Mouse (Mus musculus): ENCODE measurements around the gene Osbp. TPM values are rescaled to one million over a fixed set of nuclear protein-coding genes. Genes with fewer than 3 reads are reported as not detected.
A peak's percentile ranks its signal among the peaks of the same experiment; 100 is the strongest.
"Not testable (repeated sequence)": the region's sequence is repeated elsewhere in the genome, so short reads cannot be mapped to it uniquely, and the experiment has no call there.

Osbp gene
- total RNA-seq, 2 experiments from 2014 or later: 54.3 to 62.9 TPM

DNA sequence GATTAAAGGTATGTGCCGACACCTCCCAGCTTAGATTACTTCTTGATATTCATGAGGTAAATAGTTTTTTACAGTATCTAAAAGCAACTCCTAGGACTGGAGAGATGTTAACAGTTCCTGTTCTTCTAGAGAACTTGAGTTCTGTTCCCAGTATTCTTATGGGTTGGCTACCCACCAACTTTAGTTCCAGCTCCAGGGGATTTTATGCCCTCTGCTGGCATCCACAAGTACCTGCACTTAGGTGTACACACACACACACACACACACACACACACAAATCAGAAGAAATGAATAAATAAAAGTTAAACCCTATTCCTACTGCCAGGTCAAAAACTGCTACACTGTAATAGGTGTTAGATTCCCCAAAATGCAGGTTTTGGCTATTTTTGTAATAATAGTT lies 1.5 kb upstream of the Osbp start:
- peak overlapping the region; percentile 91 for H3K27ac ChIP-seq
- no peak for TF ChIP-seq CTCF (IDR thresholded peaks at IDR 0.05)

DNA sequence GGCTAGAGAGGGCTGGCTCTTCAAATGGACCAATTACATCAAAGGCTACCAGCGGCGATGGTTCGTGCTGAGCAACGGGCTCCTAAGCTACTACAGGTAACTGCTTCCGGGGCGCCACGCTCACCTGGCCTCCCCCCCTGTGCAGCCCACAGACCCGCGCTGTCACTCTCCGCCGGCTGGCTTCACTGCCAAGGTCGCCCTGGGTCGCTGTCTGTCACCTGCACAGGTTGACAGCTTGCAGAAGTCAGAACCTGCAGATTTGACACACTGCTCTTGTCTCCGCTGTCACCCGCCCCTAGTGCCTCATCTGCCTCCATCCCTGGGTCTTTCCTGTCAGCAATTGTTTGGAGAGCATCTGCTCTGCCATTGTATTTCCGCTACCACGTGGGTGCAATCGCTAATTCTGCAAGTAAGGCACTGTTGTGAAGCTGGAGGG lies 478 bp downstream of the Osbp start:
- no peak for TF ChIP-seq CTCF (IDR thresholded peaks at IDR 0.05)
- intact Hi-C loops (cut with DNase I): loop anchor here (2.0 kb wide), 1 partner anchor 45 kb away; no protein-coding TSS in a partner anchor
- H3K27ac ChIP-seq: peak overlapping the region; percentile 94
- DNase-seq: peak; percentile 71
- H3K4me3 ChIP-seq: peak overlapping the region; percentile 96

More for the DNA sequence above, 1.5 kb upstream of the Osbp start:
- intact Hi-C loops (cut with DNase I): loop anchor here (5.0 kb wide), 1 partner anchor 42 kb away; no protein-coding TSS in a partner anchor
- DNase-seq: no peak
- peak overlapping the region; percentile 78 for H3K4me3 ChIP-seq

DNA sequence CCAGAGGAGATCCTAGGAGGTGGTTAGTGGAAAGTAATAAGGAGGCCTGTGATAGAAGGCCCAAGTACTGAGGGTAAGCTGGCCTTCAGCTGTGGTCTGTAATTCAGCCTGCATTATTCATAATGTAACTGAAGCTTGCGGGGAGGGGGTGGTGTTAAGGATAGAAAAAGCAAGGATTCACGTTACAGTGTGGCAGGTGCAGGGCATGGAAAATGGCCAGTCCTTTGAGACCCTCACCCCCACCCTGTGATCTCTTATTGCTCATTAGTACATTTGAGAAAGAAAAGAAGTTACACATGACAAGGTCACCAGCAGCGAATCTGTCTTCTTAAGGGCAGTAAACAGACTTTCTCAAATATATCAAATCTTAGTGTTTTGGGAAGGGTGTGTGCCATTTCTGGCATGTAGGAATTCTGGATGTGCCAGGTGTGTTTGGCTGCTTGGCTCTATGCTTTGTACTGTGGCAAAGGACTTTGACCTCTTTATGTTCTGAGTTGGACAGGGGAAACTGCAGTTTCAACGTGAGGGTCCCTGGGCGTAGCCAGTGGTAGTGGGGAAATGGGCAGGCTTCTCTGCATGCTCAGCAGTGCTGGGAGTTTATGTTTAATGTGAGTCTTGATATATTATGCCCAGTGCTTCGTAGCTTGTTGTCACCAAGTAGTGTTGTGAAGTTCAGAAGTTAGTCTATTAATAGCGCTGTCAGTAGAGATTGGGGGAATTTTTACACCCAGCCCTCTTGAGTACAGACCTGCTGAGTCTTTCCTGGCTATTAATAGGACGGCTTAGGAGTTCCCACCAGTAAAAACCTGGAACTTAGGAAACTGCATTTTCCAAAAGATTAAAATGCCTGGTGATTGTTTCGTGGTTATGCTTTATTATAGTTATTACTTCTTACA lies 3.7 kb downstream of the Osbp start:
- Histone ChIP-seq H3K4me3 (peak overlapping the region; percentile 53), H3K27ac (peak overlapping the region; percentile 94)
- DNase-seq: peak; percentile 36
- no peak for TF ChIP-seq CTCF (IDR thresholded peaks at IDR 0.05)
- intact Hi-C loops (cut with DNase I): no loop called here

DNA sequence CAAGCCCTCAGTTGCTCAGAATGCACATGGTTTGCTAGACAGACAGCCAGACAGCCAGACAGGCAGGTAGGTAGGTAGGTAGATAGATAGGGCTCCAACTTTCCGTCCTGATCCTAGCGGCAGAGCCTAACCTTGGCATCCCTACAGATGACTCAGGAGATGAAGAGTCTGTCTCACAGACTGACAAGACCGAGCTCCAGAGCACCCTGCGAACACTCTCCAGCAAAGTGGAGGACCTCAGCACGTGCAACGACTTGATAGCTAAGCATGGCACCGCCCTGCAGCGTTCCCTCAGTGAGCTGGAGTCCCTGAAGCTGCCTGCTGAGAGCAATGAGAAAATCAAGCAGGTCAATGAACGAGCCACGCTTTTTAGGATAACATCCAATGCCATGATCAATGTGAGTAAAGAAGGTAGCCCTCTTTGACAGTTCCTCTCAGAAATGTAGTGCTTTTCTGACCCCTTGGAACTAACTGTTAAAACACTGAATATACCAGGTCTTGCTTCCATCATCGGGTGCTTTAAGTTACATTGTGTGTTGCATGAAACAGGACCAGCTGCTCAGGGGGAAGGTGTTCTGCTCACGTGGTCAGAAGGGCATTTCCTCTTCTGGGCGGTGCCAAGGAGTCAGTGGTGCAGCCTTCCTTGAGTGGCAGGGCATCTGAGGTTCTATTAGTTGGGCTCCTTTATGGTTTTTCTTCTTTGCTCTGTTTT lies 7.9 kb downstream of the Osbp start:
- Histone ChIP-seq H3K27ac (peak overlapping the region; percentile 70), H3K4me3 (no peak overlapping the region)
- intact Hi-C loops (cut with DNase I): no loop called here
- DNase-seq: no peak
- no peak for TF ChIP-seq CTCF (IDR thresholded peaks at IDR 0.05)

DNA sequence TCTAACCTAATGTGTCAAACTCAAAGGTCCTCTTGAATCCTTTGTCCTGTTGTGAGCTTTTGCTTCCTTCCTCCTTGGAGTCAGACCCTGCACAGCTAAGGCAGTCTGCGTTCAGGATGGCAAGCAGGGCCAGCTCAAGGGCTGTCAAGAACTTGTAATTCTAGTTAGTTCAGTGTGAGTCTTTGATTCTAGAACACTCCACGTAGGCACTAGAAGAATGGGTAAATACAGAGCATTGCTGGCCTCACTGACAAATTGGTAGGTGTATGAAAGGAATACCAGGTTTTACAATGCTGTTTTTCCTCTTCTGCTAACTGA lies 8.4 kb downstream of the Osbp start:
- H3K4me3 ChIP-seq: no peak overlapping the region
- intact Hi-C loops (cut with DNase I): no loop called here
- H3K27ac ChIP-seq: peak overlapping the region; percentile 70
- no peak for TF ChIP-seq CTCF (IDR thresholded peaks at IDR 0.05)
- DNase-seq: no peak

DNA sequence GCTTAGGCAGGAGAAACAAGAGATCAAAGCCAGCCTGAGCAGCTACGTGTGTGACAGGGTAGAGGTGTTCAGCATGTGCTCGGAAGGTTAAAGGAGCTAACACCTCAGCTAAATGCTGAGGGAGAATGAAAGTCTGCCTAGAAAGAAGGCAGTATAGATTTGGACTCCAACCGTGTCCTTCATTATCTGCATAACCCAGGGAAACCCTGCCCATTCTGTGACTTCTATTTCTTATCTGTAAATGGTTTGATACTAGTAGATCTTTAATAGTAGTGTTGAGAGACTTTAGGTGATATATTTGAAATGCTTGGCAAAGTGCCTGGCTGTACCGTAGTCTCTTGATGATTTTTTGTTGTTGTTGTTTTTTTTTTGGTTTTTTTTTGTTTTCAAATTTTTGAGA lies 9.9 kb downstream of the Osbp start:
- Histone ChIP-seq H3K27ac (peak overlapping the region; percentile 20; the same call in 1 of the 2 replicates), H3K4me3 (no peak overlapping the region)
- DNase-seq: no peak
- intact Hi-C loops (cut with DNase I): no loop called here
- TF ChIP-seq CTCF (IDR thresholded peaks at IDR 0.05): no peak

DNA sequence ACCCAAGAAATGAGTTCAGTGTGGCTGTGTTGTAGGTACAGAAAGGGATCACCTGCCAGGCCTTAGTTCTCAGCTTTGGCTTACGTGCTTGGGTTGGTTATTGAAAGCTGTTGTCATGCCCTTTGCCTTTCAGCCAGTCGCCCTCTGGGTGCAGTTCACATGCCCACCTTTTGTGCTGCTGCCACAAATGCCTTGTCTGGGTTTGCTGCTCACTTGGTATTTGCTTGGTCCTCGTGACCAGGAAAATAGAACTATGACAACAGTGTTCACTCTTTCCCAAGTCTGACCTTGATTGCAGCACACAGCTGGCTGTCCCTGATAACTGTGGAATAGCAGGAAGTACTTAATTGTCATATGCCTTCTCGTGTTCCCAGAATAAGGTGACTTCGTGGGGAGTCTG lies 11.6 kb downstream of the Osbp start:
- H3K4me3 ChIP-seq: no peak overlapping the region

DNA sequence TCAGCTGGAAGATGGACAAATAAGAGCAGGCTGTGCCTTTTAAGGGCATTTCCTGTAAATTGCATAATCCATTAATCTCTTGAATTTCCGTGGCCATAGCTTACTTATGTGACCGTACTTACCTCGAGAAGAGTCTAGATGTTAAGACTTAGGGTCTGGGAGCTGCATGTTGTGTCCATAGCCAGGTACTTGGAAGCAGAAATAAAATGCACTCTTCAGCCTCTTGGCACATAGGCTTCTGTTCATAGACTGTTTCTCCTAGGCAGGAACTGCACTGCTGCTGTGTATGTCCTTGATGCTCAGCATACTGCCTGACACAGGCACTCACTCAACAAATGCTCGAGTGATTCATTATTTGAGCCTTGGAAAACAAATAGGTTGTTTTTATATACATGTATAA lies 14.7 kb downstream of the Osbp start:
- intact Hi-C loops (cut with DNase I): no loop called here
- DNase-seq: no peak
- TF ChIP-seq CTCF (IDR thresholded peaks at IDR 0.05): no peak

More for the DNA sequence above, 11.6 kb downstream of the Osbp start:
- no peak for TF ChIP-seq CTCF (IDR thresholded peaks at IDR 0.05)
- peak overlapping the region; percentile 55; the same call in 1 of the 2 replicates for H3K27ac ChIP-seq
- DNase-seq: no peak
- intact Hi-C loops (cut with DNase I): no loop called here

DNA sequence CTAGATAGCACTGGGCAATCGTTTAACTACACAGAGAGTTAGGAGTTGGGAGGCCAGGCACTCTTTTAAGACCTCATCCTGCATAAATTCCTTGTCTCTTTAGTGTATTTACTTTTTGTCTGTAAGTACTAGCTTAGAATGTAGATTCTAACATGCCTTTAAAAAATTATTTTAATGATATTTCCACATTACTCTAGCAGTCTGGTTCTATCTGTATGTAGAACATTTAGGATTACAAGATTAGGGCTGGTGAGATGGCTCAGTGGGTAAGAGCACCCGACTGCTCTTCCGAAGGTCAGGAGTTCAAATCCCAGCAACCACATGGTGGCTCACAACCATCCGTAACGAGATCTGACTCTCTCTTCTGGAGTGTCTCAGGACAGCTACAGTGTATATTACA lies 18.9 kb downstream of the Osbp start:
- intact Hi-C loops (cut with DNase I); DNase-seq; H3K4me3 ChIP-seq; H3K27ac ChIP-seq: not testable (repeated sequence)

More for the DNA sequence above, 14.7 kb downstream of the Osbp start:
- no peak overlapping the region for H3K27ac ChIP-seq
- H3K4me3 ChIP-seq: no peak overlapping the region

DNA sequence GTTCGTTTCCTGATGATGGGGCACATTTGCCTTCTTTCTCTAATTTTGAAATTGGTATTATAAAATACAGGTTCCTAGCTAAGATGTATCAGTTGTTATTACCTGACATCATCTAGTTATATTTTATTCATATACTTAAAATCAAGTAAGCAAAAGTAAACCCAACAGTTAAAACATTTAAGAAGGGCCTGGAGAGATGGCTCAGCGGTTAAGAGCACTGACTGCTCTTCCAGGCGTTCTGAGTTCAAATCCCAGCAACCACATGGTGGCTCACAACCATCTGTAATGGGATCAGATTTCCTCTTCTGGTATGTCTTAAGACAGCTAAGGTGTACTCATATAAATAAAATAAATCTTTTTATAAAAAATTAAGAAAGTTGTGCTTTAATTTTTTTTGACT lies 22.1 kb downstream of the Osbp start:
- no peak for DNase-seq
- intact Hi-C loops (cut with DNase I): no loop called here
- no peak for TF ChIP-seq CTCF (IDR thresholded peaks at IDR 0.05)
- no peak overlapping the region for H3K4me3 ChIP-seq
- no peak overlapping the region for H3K27ac ChIP-seq

DNA sequence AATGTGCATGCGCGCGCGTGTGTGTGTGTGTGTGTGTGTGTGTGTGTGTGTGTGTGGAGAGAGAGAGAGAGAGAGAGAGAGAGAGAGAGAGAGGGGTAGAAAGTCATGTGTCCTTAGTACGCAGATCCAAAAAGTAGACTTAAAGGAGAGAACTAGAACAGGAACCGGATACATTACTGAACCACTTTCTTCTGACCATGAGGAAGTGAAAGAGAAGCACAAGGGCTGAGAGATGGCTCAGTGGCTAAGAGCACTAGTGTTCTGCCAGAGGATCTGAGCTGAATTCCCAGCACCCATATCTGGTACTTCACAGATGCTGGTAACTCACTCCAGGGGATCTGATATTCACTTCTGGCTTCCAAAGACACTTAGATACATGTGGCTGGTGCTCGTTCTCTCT lies 23.6 kb downstream of the Osbp start:
- Histone ChIP-seq H3K4me3 (no peak overlapping the region), H3K27ac (no peak overlapping the region)
- no peak for DNase-seq
- no peak for TF ChIP-seq CTCF (IDR thresholded peaks at IDR 0.05)
- intact Hi-C loops (cut with DNase I): no loop called here

DNA sequence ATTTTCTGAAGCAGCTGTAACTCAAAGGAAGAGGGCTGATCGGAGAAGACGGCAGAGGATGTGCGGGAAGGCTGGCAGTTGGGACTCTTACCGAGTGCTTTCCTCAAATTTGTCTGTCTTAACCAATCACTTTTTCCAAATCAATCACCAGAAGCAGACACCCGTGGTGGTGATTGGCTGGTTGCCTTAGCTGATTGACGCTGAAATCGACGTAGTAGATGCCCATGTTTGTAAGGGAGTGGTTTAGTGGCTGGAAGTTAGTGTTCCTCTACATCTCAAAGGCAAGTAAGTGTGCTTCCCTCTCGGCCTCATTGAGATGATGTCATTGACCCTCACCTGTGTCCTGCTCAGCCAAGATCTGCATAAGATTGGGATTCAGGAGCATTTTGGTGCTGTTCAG lies 26.3 kb downstream of the Osbp start:
- Histone ChIP-seq H3K27ac (no peak overlapping the region), H3K4me3 (no peak overlapping the region)
- DNase-seq: no peak
- TF ChIP-seq CTCF (IDR thresholded peaks at IDR 0.05): no peak
- intact Hi-C loops (cut with DNase I): loop anchor here (5.0 kb wide), 1 partner anchor 50 kb away; no protein-coding TSS in a partner anchor

DNA sequence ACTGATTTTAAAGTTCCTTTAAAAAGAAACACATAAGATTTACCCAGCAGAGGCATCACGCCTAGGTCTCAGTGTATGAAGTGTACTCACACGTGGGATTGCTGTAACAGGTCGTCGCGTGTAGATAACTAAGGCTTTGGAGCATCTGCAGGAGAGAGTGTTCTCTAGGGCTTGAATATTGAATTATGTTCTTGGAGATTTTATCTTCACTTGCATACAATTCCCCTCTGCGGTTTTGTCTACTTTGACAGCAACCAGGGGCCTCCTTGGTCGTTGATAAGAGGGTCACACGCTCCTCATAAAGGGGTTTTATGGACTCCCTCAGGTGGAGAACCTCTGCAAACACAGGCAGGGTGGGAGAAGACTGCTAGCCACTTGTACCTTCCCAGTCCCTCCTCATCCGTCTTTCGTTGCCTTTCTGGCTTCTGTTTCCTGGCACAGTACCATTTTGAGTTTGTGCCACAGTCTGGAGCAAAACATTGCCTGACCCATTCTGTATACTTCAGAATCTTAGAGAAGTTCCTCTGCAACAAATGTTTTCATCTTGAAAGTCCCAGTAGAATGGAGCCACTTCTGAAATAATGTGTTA lies 26.8 kb downstream of the Osbp start:
- intact Hi-C loops (cut with DNase I): loop anchor here (5.0 kb wide), 1 partner anchor 50 kb away; no protein-coding TSS in a partner anchor
- TF ChIP-seq CTCF (IDR thresholded peaks at IDR 0.05): no peak
- Histone ChIP-seq H3K27ac (no peak overlapping the region), H3K4me3 (no peak overlapping the region)
- DNase-seq: no peak
